In the genomic region with DNA sequence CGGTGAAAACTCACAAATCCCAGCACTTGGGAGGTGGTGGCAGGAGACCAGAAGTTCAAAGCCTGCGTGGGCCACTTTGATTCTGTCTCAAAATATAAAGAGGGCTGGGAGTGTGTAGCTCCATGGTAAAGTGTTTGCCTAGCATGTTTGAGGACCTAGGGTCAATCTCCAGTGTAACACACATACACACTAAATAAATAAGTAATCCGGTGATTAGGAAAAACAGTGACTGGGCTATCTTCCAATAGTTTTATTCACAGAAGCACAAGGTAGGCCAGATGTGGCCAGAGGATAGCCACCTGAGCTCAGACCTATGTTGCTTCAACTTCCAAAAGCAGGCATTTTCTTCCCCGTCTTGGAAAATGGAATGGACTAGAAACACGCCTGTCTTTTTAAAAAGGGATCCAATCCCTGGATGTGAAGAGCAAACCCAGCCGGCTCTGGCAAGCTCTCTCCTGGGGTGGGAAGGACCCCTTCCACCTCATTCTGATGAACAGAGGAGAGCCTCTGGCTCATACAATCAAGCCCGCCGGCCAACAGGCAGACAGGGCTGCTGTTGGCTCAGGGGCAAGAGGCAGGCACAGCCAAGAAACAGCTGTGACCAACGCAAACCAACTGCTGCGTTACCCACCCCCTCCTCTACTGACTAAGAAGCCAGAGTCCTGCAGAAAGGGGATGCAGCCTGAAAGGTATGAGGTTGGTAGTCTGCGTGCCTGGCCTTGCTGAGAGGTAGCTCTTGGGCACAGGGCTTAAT, we compare ENCODE assay signal across 12 mouse cellular contexts.
DNase-seq lines count a peak whose midpoint lies in the region; ATAC-seq and TF ChIP-seq lines count a peak whose summit lies in the region.
"Had no signal": no experiment of that assay in that cellular context is flagged by ENCODE, and none has a peak within 500 bp of the region (broad histone marks: within the 10 kb centered on the region; RNA-seq: fewer than 3 reads in every experiment).

No protein-coding gene starts in this region.

- no peak overlapping the region for H3K4me3 ChIP-seq in intestine, embryonic 16.5 days (ENCODE audit: low read length)
- H3K4me3 ChIP-seq in intestine, postnatal 0 days (ENCODE audit: low read depth, low read length): no peak overlapping the region
- H3K4me3 ChIP-seq in neural tube, embryonic 15.5 days (replicated peaks): no peak overlapping the region
- no peak overlapping the region for H3K4me3 ChIP-seq in limb, embryonic 13.5 days
- H3K4me3 ChIP-seq in stomach, postnatal 0 days (ENCODE audit: low read depth, low read length): no peak overlapping the region
- H3K4me3 ChIP-seq: liver, embryonic 13.5 days; midbrain, embryonic 13.5 days had no signal

- peaks cover 39% of the 10 kb centered on the region for H3K4me1 ChIP-seq in intestine, embryonic 16.5 days (ENCODE audit: control insufficient read depth, insufficient read depth, low read length)
- H3K4me1 ChIP-seq in intestine, postnatal 0 days (replicated peaks; ENCODE audit: control insufficient read depth, insufficient read depth, low read length): no peaks in the 10 kb centered on the region
- H3K4me1 ChIP-seq in neural tube, embryonic 15.5 days: peaks cover 27% of the 10 kb centered on the region
- peaks cover 84% of the 10 kb centered on the region for H3K4me1 ChIP-seq in limb, embryonic 13.5 days
- H3K4me1 ChIP-seq in stomach, postnatal 0 days (replicated peaks; ENCODE audit: control insufficient read depth, insufficient read depth): peaks cover 16% of the 10 kb centered on the region

- WGBS in intestine, embryonic 16.5 days: 74% methylated on average over 11 of the region's 11 CpGs
- 75% methylated on average over 11 of the region's 11 CpGs for WGBS in intestine, postnatal 0 days
- 68% methylated on average over 11 of the region's 11 CpGs for WGBS in neural tube, embryonic 15.5 days
- WGBS in limb, embryonic 13.5 days: 53% methylated on average over 11 of the region's 11 CpGs
- 42% methylated on average over 11 of the region's 11 CpGs for WGBS in stomach, postnatal 0 days

- no peaks in the 10 kb centered on the region for H3K36me3 ChIP-seq in intestine, embryonic 16.5 days (ENCODE audit: control insufficient read depth, insufficient read depth, low read length)
- no peaks in the 10 kb centered on the region; the same call in 1 of the 2 replicates for H3K36me3 ChIP-seq in intestine, postnatal 0 days (ENCODE audit: control insufficient read depth, insufficient read depth)
- H3K36me3 ChIP-seq in neural tube, embryonic 15.5 days: no peaks in the 10 kb centered on the region
- no peaks in the 10 kb centered on the region for H3K36me3 ChIP-seq in limb, embryonic 13.5 days
- H3K36me3 ChIP-seq in stomach, postnatal 0 days (ENCODE audit: control insufficient read depth, insufficient read depth, low read length): no peaks in the 10 kb centered on the region
- H3K36me3 ChIP-seq: liver, embryonic 13.5 days; midbrain, embryonic 13.5 days had no signal

- TF ChIP-seq CTCF in intestine, postnatal 0 days (IDR thresholded peaks at IDR 0.05; ENCODE audit: low read depth): no peak
- TF ChIP-seq CTCF in stomach, postnatal 0 days (IDR thresholded peaks at IDR 0.05; ENCODE audit: low read depth): no peak

- H3K27ac ChIP-seq in intestine, embryonic 16.5 days (ENCODE audit: low read length): 0 out of 2 replicates have a peak overlapping the region, but pooled peaks have one; percentile 27
- no peak overlapping the region for H3K27ac ChIP-seq in intestine, postnatal 0 days (ENCODE audit: low read depth, low read length)
- H3K27ac ChIP-seq in neural tube, embryonic 15.5 days (replicated peaks): 0 out of 2 replicates have a peak overlapping the region, but pooled peaks have one; percentile 4
- peak overlapping the region; percentile 55 for H3K27ac ChIP-seq in limb, embryonic 13.5 days
- peak overlapping the region; percentile 63; the same call in 1 of the 2 replicates for H3K27ac ChIP-seq in stomach, postnatal 0 days (replicated peaks)
- H3K27ac ChIP-seq: liver, embryonic 13.5 days; midbrain, embryonic 13.5 days had no signal

- ATAC-seq in intestine, embryonic 16.5 days: no peak
- no peak for ATAC-seq in intestine, postnatal 0 days
- no peak for ATAC-seq in neural tube, embryonic 15.5 days (ENCODE audit: low FRiP score)
- no peak for ATAC-seq in limb, embryonic 13.5 days (ENCODE audit: low FRiP score, low read depth)
- ATAC-seq in stomach, postnatal 0 days (ENCODE audit: low FRiP score, low TSS enrichment): no peak
- ATAC-seq: midbrain, embryonic 13.5 days had no signal

- TF ChIP-seq EP300 in stomach, postnatal 0 days (optimal IDR thresholded peaks at IDR 0.05): no peak

- H3K9ac ChIP-seq in intestine, embryonic 16.5 days (ENCODE audit: low read depth, low read length): no peak overlapping the region
- no peak overlapping the region for H3K9ac ChIP-seq in intestine, postnatal 0 days (ENCODE audit: low read depth, low read length)
- H3K9ac ChIP-seq in neural tube, embryonic 15.5 days (replicated peaks): no peak overlapping the region
- no peak overlapping the region for H3K9ac ChIP-seq in limb, embryonic 13.5 days
- H3K9ac ChIP-seq in stomach, postnatal 0 days (ENCODE audit: low read length): peak overlapping the region; percentile 27; the same call in 1 of the 2 replicates
- H3K9ac ChIP-seq: liver, embryonic 13.5 days; midbrain, embryonic 13.5 days had no signal

- no peak overlapping the region for H3K4me2 ChIP-seq in intestine, embryonic 16.5 days (ENCODE audit: low read depth, low read length)
- H3K4me2 ChIP-seq in intestine, postnatal 0 days (replicated peaks; ENCODE audit: low read depth): no peak overlapping the region
- H3K4me2 ChIP-seq in neural tube, embryonic 15.5 days: no peak overlapping the region
- H3K4me2 ChIP-seq in limb, embryonic 13.5 days (replicated peaks): no peak overlapping the region
- H3K4me2 ChIP-seq in stomach, postnatal 0 days (replicated peaks; ENCODE audit: low read depth): no peak overlapping the region
- H3K4me2 ChIP-seq: liver, embryonic 13.5 days; midbrain, embryonic 13.5 days had no signal

- H3K27me3 ChIP-seq in intestine, embryonic 16.5 days (replicated peaks; ENCODE audit: control insufficient read depth, insufficient read depth, low read length): no peaks in the 10 kb centered on the region
- no peaks in the 10 kb centered on the region for H3K27me3 ChIP-seq in intestine, postnatal 0 days (replicated peaks; ENCODE audit: control insufficient read depth, insufficient read depth, low read length)
- no peaks in the 10 kb centered on the region for H3K27me3 ChIP-seq in neural tube, embryonic 15.5 days (replicated peaks)
- H3K27me3 ChIP-seq in limb, embryonic 13.5 days: no peaks in the 10 kb centered on the region
- H3K27me3 ChIP-seq in stomach, postnatal 0 days (ENCODE audit: control insufficient read depth, insufficient read depth, low read length): no peaks in the 10 kb centered on the region
- H3K27me3 ChIP-seq: liver, embryonic 13.5 days; midbrain, embryonic 13.5 days had no signal

- DNase-seq in neural tube, embryonic 10.5 days (ENCODE audit: extremely low spot score, low spot score): no peak
- no peak for DNase-seq in stomach, postnatal 0 days (ENCODE audit: low spot score)
- DNase-seq in layer of hippocampus, postnatal 25 days (ENCODE audit: extremely low spot score in 1 of 2, low spot score in 1 of 2): no peak
- DNase-seq: adrenal gland, postnatal 10 days; kidney, adult 8-10 months; liver, embryonic 13.5 days; right cerebral cortex, postnatal 4 days had no signal

- no peaks in the 10 kb centered on the region for H3K9me3 ChIP-seq in intestine, embryonic 16.5 days (ENCODE audit: control insufficient read depth, low read length)
- H3K9me3 ChIP-seq in intestine, postnatal 0 days (ENCODE audit: control insufficient read depth): no peaks in the 10 kb centered on the region
- no peaks in the 10 kb centered on the region for H3K9me3 ChIP-seq in neural tube, embryonic 15.5 days (replicated peaks)
- no peaks in the 10 kb centered on the region for H3K9me3 ChIP-seq in limb, embryonic 13.5 days
- no peaks in the 10 kb centered on the region for H3K9me3 ChIP-seq in stomach, postnatal 0 days (ENCODE audit: control insufficient read depth, low read length)
- H3K9me3 ChIP-seq: liver, embryonic 13.5 days; midbrain, embryonic 13.5 days had no signal
